Mouse (Mus musculus): Measurements from ENCODE around the gene Ptpn9.

GRCm38 (mm10) chr9:56973960-56974524 lies 20.7 kb upstream of the Ptpn9 start:
- TF ChIP-seq CTCF (IDR thresholded peaks at IDR 0.05; ENCODE audit: low read depth) (no peak), EP300 (IDR thresholded peaks at IDR 0.05; ENCODE audit: low read depth) (no peak)
